Mouse (Mus musculus) G1E (cell line): Measurements from ENCODE around the gene Btbd8.

Source experiments
- CTCF ChIP-seq: IDR thresholded peaks from 2 replicates; pipeline ENCODE4 v1.5.1; 2012; ENCODE audit warnings: low read depth, low read length, inconsistent platforms, mixed read lengths
- GATA1 ChIP-seq: IDR thresholded peaks from 2 replicates; pipeline ENCODE4 v1.6.1; 2012; ENCODE audit warnings: borderline replicate concordance, low read length, inconsistent platforms, mixed read lengths
- POLR2AphosphoS5 ChIP-seq: IDR thresholded peaks from 2 replicates; pipeline ENCODE4 v1.6.1; 2012; ENCODE audit warnings: low read depth, low read length, inconsistent platforms; ENCODE audit not compliant: insufficient replicate concordance

- TF ChIP-seq GATA1 (no peak), CTCF (no peak), POLR2AphosphoS5 (no peak)
These were observed 27.5 kb upstream of the Btbd8 start for GRCm38 (mm10) chr5:107410305-107410704.
